Mouse (Mus musculus): ENCODE data around the gene Bcl10.
"Not testable (repeated sequence)": the region's sequence is repeated elsewhere in the genome, so short reads cannot be mapped to it uniquely, and the experiment has no call there.

Bcl10 gene

GRCm38 (mm10) chr3:145922019-145922854, at the start of gene Bcl10:
Gene Bcl10, plus strand, starts transcription at chr3:145922804.
- no peak for DNase-seq (ENCODE audit: extremely low read depth, insufficient read length, low spot score)

GRCm38 (mm10) chr3:145873271-145873670, 49.3 kb upstream of the Bcl10 start:
- DNase-seq (ENCODE audit: extremely low read depth, insufficient read length, low spot score): no peak

- DNase-seq (ENCODE audit: extremely low read depth, insufficient read length, low spot score): no peak
These were observed 48.5 kb upstream of the Bcl10 start for GRCm38 (mm10) chr3:145874126-145874525.

- peak; percentile 49 for DNase-seq (ENCODE audit: extremely low read depth, insufficient read length, low spot score)
These were observed 46.5 kb upstream of the Bcl10 start for GRCm38 (mm10) chr3:145876120-145876519.

GRCm38 (mm10) chr3:145878867-145879266, 43.7 kb upstream of the Bcl10 start:
- DNase-seq (ENCODE audit: extremely low read depth, insufficient read length, low spot score): not testable (repeated sequence)

- DNase-seq (ENCODE audit: extremely low read depth, insufficient read length, low spot score): no peak
These were observed 42.3 kb upstream of the Bcl10 start for GRCm38 (mm10) chr3:145880335-145880734.

GRCm38 (mm10) chr3:145882076-145882874, 40.3 kb upstream of the Bcl10 start:
- DNase-seq (ENCODE audit: extremely low read depth, insufficient read length, low spot score): no peak

- DNase-seq (ENCODE audit: extremely low read depth, insufficient read length, low spot score): no peak
These were observed 39.4 kb upstream of the Bcl10 start for GRCm38 (mm10) chr3:145883233-145883632.

GRCm38 (mm10) chr3:145885376-145885775, 37.2 kb upstream of the Bcl10 start:
- peak; percentile 55 for DNase-seq (ENCODE audit: extremely low read depth, insufficient read length, low spot score)

- peak; percentile 75 for DNase-seq (ENCODE audit: extremely low read depth, insufficient read length, low spot score)
These were observed 36.6 kb upstream of the Bcl10 start for GRCm38 (mm10) chr3:145885851-145886464.

- peak; percentile 28 for DNase-seq (ENCODE audit: extremely low read depth, insufficient read length, low spot score)
These were observed 35.1 kb upstream of the Bcl10 start for GRCm38 (mm10) chr3:145887430-145887971.

- no peak for DNase-seq (ENCODE audit: extremely low read depth, insufficient read length, low spot score)
These were observed 32.1 kb upstream of the Bcl10 start for GRCm38 (mm10) chr3:145890346-145891132.

- no peak for DNase-seq (ENCODE audit: extremely low read depth, insufficient read length, low spot score)
These were observed 30.2 kb upstream of the Bcl10 start for GRCm38 (mm10) chr3:145892451-145892850.

- no peak for DNase-seq (ENCODE audit: extremely low read depth, insufficient read length, low spot score)
These were observed 28.5 kb upstream of the Bcl10 start for GRCm38 (mm10) chr3:145894131-145894530.

- DNase-seq (ENCODE audit: extremely low read depth, insufficient read length, low spot score): no peak
These were observed 24.9 kb upstream of the Bcl10 start for GRCm38 (mm10) chr3:145897749-145898148.

GRCm38 (mm10) chr3:145899832-145900231, 22.8 kb upstream of the Bcl10 start:
- peak; percentile 35 for DNase-seq (ENCODE audit: extremely low read depth, insufficient read length, low spot score)

- DNase-seq (ENCODE audit: extremely low read depth, insufficient read length, low spot score): no peak
These were observed 19.1 kb upstream of the Bcl10 start for GRCm38 (mm10) chr3:145903530-145903929.

- peak; percentile 62 for DNase-seq (ENCODE audit: extremely low read depth, insufficient read length, low spot score)
These were observed 17.5 kb upstream of the Bcl10 start for GRCm38 (mm10) chr3:145904850-145905776.

GRCm38 (mm10) chr3:145906582-145906981, 16.0 kb upstream of the Bcl10 start:
- no peak for DNase-seq (ENCODE audit: extremely low read depth, insufficient read length, low spot score)

All from 3134 (cell line).